27 mouse cellular contexts compared by ENCODE assay signal in the genomic region with DNA sequence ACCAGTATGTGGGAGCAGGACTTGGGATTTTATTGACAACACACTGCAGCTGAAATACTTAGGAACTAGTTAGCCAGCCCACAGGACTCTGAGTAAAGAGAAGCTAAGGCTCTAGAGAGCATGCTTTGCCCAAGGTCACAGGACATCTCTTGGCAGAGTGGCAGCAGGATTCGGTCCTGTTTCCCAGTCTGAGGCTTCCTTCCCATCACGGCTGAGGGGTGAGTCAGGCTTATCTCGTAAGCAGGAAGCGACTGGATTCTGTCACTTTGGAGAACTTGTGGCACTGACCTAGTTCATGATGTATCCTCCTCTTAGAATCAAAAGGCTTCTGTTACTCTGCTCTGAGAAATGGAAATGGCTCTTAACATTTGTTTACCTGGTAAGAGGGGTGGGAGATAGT. TPM values are rescaled to one million over a fixed set of nuclear protein-coding genes. Genes with fewer than 3 reads are reported as not detected.
DNase-seq lines count a peak whose midpoint lies in the region; ATAC-seq and TF ChIP-seq lines count a peak whose summit lies in the region.
"Had no signal": no experiment of that assay in that cellular context is flagged by ENCODE, and none has a peak within 500 bp of the region (broad histone marks: within the 10 kb centered on the region; RNA-seq: fewer than 3 reads in every experiment).

No protein-coding gene starts in this region.

- no peak for TF ChIP-seq CTCF in liver, postnatal 0 days (IDR thresholded peaks at IDR 0.05; ENCODE audit: low read depth)

- peak overlapping the region; percentile 51 for H3K27ac ChIP-seq in heart, embryonic 11.5 days (ENCODE audit: low read depth, low read length)
- peak overlapping the region; percentile 6; the same call in 1 of the 2 replicates for H3K27ac ChIP-seq in liver, embryonic 13.5 days
- H3K27ac ChIP-seq in liver, postnatal 0 days (ENCODE audit: low read depth) = no peak overlapping the region; the same call in 1 of the 2 replicates
- H3K27ac ChIP-seq: embryonic facial prominence, embryonic 13.5 days; forebrain, embryonic 12.5 days; hindbrain, embryonic 14.5 days; kidney, postnatal 0 days; limb, embryonic 15.5 days; midbrain, embryonic 12.5 days; neural tube, embryonic 15.5 days had no signal

- DNase-seq in heart, postnatal 36 days = no peak
- no peak for DNase-seq in liver, embryonic 13.5 days
- DNase-seq in liver, postnatal 0 days = no peak
- peak; percentile 71 for DNase-seq in adrenal gland, postnatal 14 days
- no peak for DNase-seq in left cerebral cortex, adult 18-20 months (ENCODE audit: low spot score in 2 of 2)
- DNase-seq in testis, postnatal 14 days (ENCODE audit: low spot score) = no peak
- DNase-seq: cerebellum, adult 11-12 months; cerebellum, postnatal 25 days; embryo, embryonic 11 days; gastrocnemius, postnatal 36 days; kidney, adult 2 months; left cerebral cortex, postnatal 4 days; lung, embryonic 14.5 days; thymus, adult 2 months; thymus, postnatal 4 days had no signal

- H3K9ac ChIP-seq in heart, embryonic 11.5 days (ENCODE audit: low read depth, low read length) = no peak overlapping the region
- no peak overlapping the region for H3K9ac ChIP-seq in liver, embryonic 13.5 days
- no peak overlapping the region for H3K9ac ChIP-seq in liver, postnatal 0 days (replicated peaks)
- H3K9ac ChIP-seq: embryonic facial prominence, embryonic 13.5 days; forebrain, embryonic 12.5 days; hindbrain, embryonic 14.5 days; limb, embryonic 15.5 days; lung, embryonic 14.5 days; midbrain, embryonic 12.5 days; neural tube, embryonic 15.5 days had no signal

- peaks cover 16% of the 10 kb centered on the region for H3K4me1 ChIP-seq in heart, embryonic 11.5 days (ENCODE audit: control insufficient read depth, insufficient read depth, low read length)
- 0 out of 2 replicates have a peak, but pooled peaks cover 2% of the 10 kb centered on the region for H3K4me1 ChIP-seq in liver, embryonic 13.5 days (replicated peaks)
- no peaks in the 10 kb centered on the region for H3K4me1 ChIP-seq in liver, postnatal 0 days (ENCODE audit: insufficient read depth)
- H3K4me1 ChIP-seq: forebrain, embryonic 12.5 days; limb, embryonic 15.5 days; midbrain, embryonic 12.5 days had no signal

- H3K9me3 ChIP-seq in heart, embryonic 11.5 days (replicated peaks; ENCODE audit: control insufficient read depth, low read length) = no peaks in the 10 kb centered on the region
- no peaks in the 10 kb centered on the region for H3K9me3 ChIP-seq in liver, embryonic 13.5 days (replicated peaks)
- H3K9me3 ChIP-seq in liver, postnatal 0 days (ENCODE audit: low read length) = no peaks in the 10 kb centered on the region
- H3K9me3 ChIP-seq: embryonic facial prominence, embryonic 13.5 days; forebrain, embryonic 12.5 days; limb, embryonic 15.5 days; midbrain, embryonic 12.5 days; neural tube, embryonic 15.5 days had no signal

- H3K27me3 ChIP-seq in heart, embryonic 11.5 days (ENCODE audit: control insufficient read depth, insufficient read depth, low read length) = no peaks in the 10 kb centered on the region
- no peaks in the 10 kb centered on the region for H3K27me3 ChIP-seq in liver, embryonic 13.5 days
- H3K27me3 ChIP-seq in liver, postnatal 0 days (ENCODE audit: insufficient read depth, low read length) = no peaks in the 10 kb centered on the region
- H3K27me3 ChIP-seq: embryonic facial prominence, embryonic 13.5 days; forebrain, embryonic 12.5 days; limb, embryonic 15.5 days; midbrain, embryonic 12.5 days; neural tube, embryonic 15.5 days; Patski had no signal

- H3K4me3 ChIP-seq in heart, embryonic 11.5 days (ENCODE audit: low read depth, low read length) = no peak overlapping the region
- H3K4me3 ChIP-seq in liver, embryonic 13.5 days (replicated peaks) = no peak overlapping the region
- H3K4me3 ChIP-seq in liver, postnatal 0 days (ENCODE audit: low read depth, low read length) = no peak overlapping the region
- H3K4me3 ChIP-seq: embryonic facial prominence, embryonic 13.5 days; erythroblast, embryonic 14.5 days; forebrain, embryonic 12.5 days; limb, embryonic 15.5 days; midbrain, embryonic 12.5 days; neural tube, embryonic 15.5 days had no signal

- intact Hi-C loops in heart, postnatal 36 days (cut with DNase I) = no loop called here

- H3K36me3 ChIP-seq in heart, embryonic 11.5 days (ENCODE audit: control insufficient read depth, insufficient read depth, low read length) = 0 out of 2 replicates have a peak, but pooled peaks cover 3% of the 10 kb centered on the region
- peaks cover 31% of the 10 kb centered on the region; the same call in 1 of the 2 replicates for H3K36me3 ChIP-seq in liver, embryonic 13.5 days
- H3K36me3 ChIP-seq in liver, postnatal 0 days (replicated peaks; ENCODE audit: insufficient read depth, low read length) = peaks cover 9% of the 10 kb centered on the region

- ATAC-seq in heart, embryonic 11.5 days (replicated peaks; ENCODE audit: insufficient number of reproducible peaks, low FRiP score, low TSS enrichment) = no peak; the same call in 1 of the 2 replicates
- no peak for ATAC-seq in liver, embryonic 13.5 days (ENCODE audit: low read depth)
- ATAC-seq in liver, postnatal 0 days = no peak
- ATAC-seq: inflammation-experienced regulatory T-cells, adult 6 months; Patski had no signal

- no peak overlapping the region for H3K4me2 ChIP-seq in heart, embryonic 11.5 days
- H3K4me2 ChIP-seq in liver, embryonic 13.5 days = no peak overlapping the region
- no peak overlapping the region for H3K4me2 ChIP-seq in liver, postnatal 0 days (ENCODE audit: low read depth, low read length)
- H3K4me2 ChIP-seq: embryonic facial prominence, embryonic 13.5 days; forebrain, embryonic 12.5 days; hindbrain, embryonic 14.5 days; limb, embryonic 15.5 days; lung, embryonic 14.5 days; midbrain, embryonic 12.5 days; neural tube, embryonic 15.5 days had no signal

- 17% methylated on average over 4 of the region's 4 CpGs for WGBS in heart, embryonic 11.5 days (ENCODE audit: insufficient replicate concordance)
- WGBS in liver, embryonic 13.5 days (ENCODE audit: insufficient replicate concordance) = 47% methylated on average over 4 of the region's 4 CpGs
- WGBS in liver, postnatal 0 days (ENCODE audit: insufficient replicate concordance) = 60% methylated on average over 4 of the region's 4 CpGs

- TF ChIP-seq EP300 in liver, postnatal 0 days (IDR thresholded peaks at IDR 0.05; ENCODE audit: low read depth) = no peak; the same call in 1 of the 2 replicates

RNA-seq across cellular contexts. Expression of a gene that starts 10.8 kb away (rescaled TPM):
- polyA plus RNA-seq in heart, embryonic 11.5 days (2014; fragmentation: Nextera tagmentation; extraction: Ambion mirVana) = 24.4 and 27.0 TPM in 2 replicates
- total RNA-seq in heart, postnatal 36 days (2021) = 10 to 100 TPM; 17.1 to 17.4 TPM
- 14.0 and 14.3 TPM in 2 replicates for polyA plus RNA-seq in liver, embryonic 13.5 days (2015; fragmentation: Nextera tagmentation; extraction: Ambion mirVana)
- polyA plus RNA-seq in liver, postnatal 0 days (2015; fragmentation: Nextera tagmentation; extraction: Ambion mirVana) = 11.9 and 12.4 TPM in 2 replicates
- 7.8 and 10.4 TPM in 2 replicates for total RNA-seq in adrenal gland, postnatal 14 days (2021)
- total RNA-seq in left cerebral cortex, adult 18-20 months (2021) = 1 to 10 TPM; 6.6 to 7.3 TPM

RNA-seq across cellular contexts. Expression of a gene that starts 32.9 kb away (rescaled TPM):
- 0.19 and 0.21 TPM in 2 replicates for polyA plus RNA-seq in heart, embryonic 11.5 days (2014; fragmentation: Nextera tagmentation; extraction: Ambion mirVana)
- not detected for total RNA-seq in heart, postnatal 36 days (2021)
- 2.5 TPM in 2 replicates for polyA plus RNA-seq in liver, embryonic 13.5 days (2015; fragmentation: Nextera tagmentation; extraction: Ambion mirVana)
- polyA plus RNA-seq in liver, postnatal 0 days (2015; fragmentation: Nextera tagmentation; extraction: Ambion mirVana) = 1.0 and 1.8 TPM in 2 replicates
- 0.30 TPM in 1 of 2 replicates, not detected in the other for total RNA-seq in adrenal gland, postnatal 14 days (2021)
- total RNA-seq in left cerebral cortex, adult 18-20 months (2021) = under 1 TPM; 0.14 to 0.40 TPM
- total RNA-seq: gastrocnemius, postnatal 36 days; heart, postnatal 10 days had no signal
- polyA plus RNA-seq: erythroblast, embryonic 14.5 days had no signal

RNA-seq across cellular contexts. Expression of a gene that starts 54.5 kb away (rescaled TPM):
- polyA plus RNA-seq in heart, embryonic 11.5 days (2014; fragmentation: Nextera tagmentation; extraction: Ambion mirVana) = 216 and 245 TPM in 2 replicates
- total RNA-seq in heart, postnatal 36 days (2021) = 100 to 1,000 TPM; 331 to 414 TPM
- 673 and 808 TPM in 2 replicates for polyA plus RNA-seq in liver, embryonic 13.5 days (2015; fragmentation: Nextera tagmentation; extraction: Ambion mirVana)
- polyA plus RNA-seq in liver, postnatal 0 days (2015; fragmentation: Nextera tagmentation; extraction: Ambion mirVana) = 530 and 545 TPM in 2 replicates
- total RNA-seq in adrenal gland, postnatal 14 days (2021) = 355 and 500 TPM in 2 replicates
- 10 to 100 TPM; 45.3 to 77.9 TPM for total RNA-seq in left cerebral cortex, adult 18-20 months (2021)

RNA-seq across cellular contexts. Expression of a gene that starts 59.6 kb away (rescaled TPM):
- 115 and 128 TPM in 2 replicates for polyA plus RNA-seq in heart, embryonic 11.5 days (2014; fragmentation: Nextera tagmentation; extraction: Ambion mirVana)
- total RNA-seq in heart, postnatal 36 days (2021) = 10 to 100 TPM; 65.6 to 68.0 TPM
- polyA plus RNA-seq in liver, embryonic 13.5 days (2015; fragmentation: Nextera tagmentation; extraction: Ambion mirVana) = 40.2 and 46.7 TPM in 2 replicates
- polyA plus RNA-seq in liver, postnatal 0 days (2015; fragmentation: Nextera tagmentation; extraction: Ambion mirVana) = 44.8 and 51.0 TPM in 2 replicates
- total RNA-seq in adrenal gland, postnatal 14 days (2021) = 68.0 TPM in 2 replicates
- total RNA-seq in left cerebral cortex, adult 18-20 months (2021) = 100 to 1,000 TPM; 426 to 428 TPM
